20 mouse cellular contexts compared by ENCODE assay signal in genomic region chr7:141169866-141170265, GRCm38 (mm10). TPM values are rescaled to one million over a fixed set of nuclear protein-coding genes. Genes with fewer than 3 reads are reported as not detected.
DNase-seq lines count a peak whose midpoint lies in the region; ATAC-seq and TF ChIP-seq lines count a peak whose summit lies in the region.
"Had no signal": no experiment of that assay in that cellular context is flagged by ENCODE, and none has a peak within 500 bp of the region (broad histone marks: within the 10 kb centered on the region; RNA-seq: fewer than 3 reads in every experiment).

No protein-coding gene starts in this region.

- no peaks in the 10 kb centered on the region for H3K9me3 ChIP-seq in forebrain, embryonic 15.5 days
- H3K9me3 ChIP-seq: embryonic facial prominence, embryonic 13.5 days; forebrain, embryonic 10.5 days; G1E had no signal

- peaks cover 71% of the 10 kb centered on the region for H3K79me2 ChIP-seq in macrophage (ENCODE audit: inconsistent target)

- ATAC-seq in forebrain, embryonic 15.5 days (replicated peaks): no peak

- H3K9ac ChIP-seq in forebrain, embryonic 15.5 days (replicated peaks): no peak overlapping the region
- H3K9ac ChIP-seq: hindbrain, embryonic 14.5 days had no signal

- peak overlapping the region; percentile 83 for H3K27ac ChIP-seq in layer of hippocampus, adult 2 months
- H3K27ac ChIP-seq in macrophage: peak overlapping the region; percentile 94
- H3K27ac ChIP-seq in forebrain, embryonic 15.5 days (replicated peaks): no peak overlapping the region
- H3K27ac ChIP-seq: forebrain, embryonic 10.5 days; hindbrain, embryonic 14.5 days had no signal

- H3K4me2 ChIP-seq in forebrain, embryonic 15.5 days (replicated peaks): no peak overlapping the region
- H3K4me2 ChIP-seq: embryonic facial prominence, embryonic 13.5 days; hindbrain, embryonic 14.5 days had no signal

- peak in 1 of 2 experiments; percentile 3 for DNase-seq in layer of hippocampus, adult 2 months (ENCODE audit: low spot score in 2 of 2)
- DNase-seq in layer of hippocampus, adult 11-12 months (ENCODE audit: low spot score): no peak
- peak; percentile 47 for DNase-seq in lung, postnatal 36 days
- no peak for DNase-seq in lung, postnatal 25 days (ENCODE audit: low spot score)
- no peak for DNase-seq in yolk sac, embryonic 10.5 days (ENCODE audit: low spot score)
- DNase-seq: adrenal gland, adult 2 months; cerebellum, adult 11-12 months; heart, postnatal 10 days; kidney, adult 11 months; kidney, postnatal 14 days had no signal

- H3K4me1 ChIP-seq in forebrain, embryonic 15.5 days: peaks cover 25% of the 10 kb centered on the region

- no peak for TF ChIP-seq CTCF in layer of hippocampus, adult 2 months (conservative IDR thresholded peaks at IDR 0.05)

- H3K4me3 ChIP-seq in layer of hippocampus, adult 2 months: no peak overlapping the region
- no peak overlapping the region for H3K4me3 ChIP-seq in macrophage (ENCODE audit: inconsistent target)
- H3K4me3 ChIP-seq in forebrain, embryonic 15.5 days: no peak overlapping the region
- H3K4me3 ChIP-seq: embryonic facial prominence, embryonic 13.5 days; forebrain, embryonic 10.5 days had no signal

- no peaks in the 10 kb centered on the region for H3K27me3 ChIP-seq in forebrain, embryonic 15.5 days
- H3K27me3 ChIP-seq: embryonic facial prominence, embryonic 13.5 days had no signal

- peaks cover 6% of the 10 kb centered on the region for H3K36me3 ChIP-seq in macrophage (ENCODE audit: inconsistent target)
- H3K36me3 ChIP-seq in forebrain, embryonic 15.5 days: no peaks in the 10 kb centered on the region

RNA-seq across cellular contexts. Expression of gene Rnh1, which starts 2.8 kb away (rescaled TPM):
- total RNA-seq in layer of hippocampus, adult 2 months (2021): 10 to 100 TPM; 40.6 to 42.3 TPM
- total RNA-seq in macrophage (2018; cell fraction: chromatin; rRNA removed): 100 to 1,000 TPM in 10 of 26 experiments, 10 to 100 TPM in 16; 45.4 to 179 (median 83.1) TPM
- 100 to 1,000 TPM; 170 to 399 (median 266) TPM for total RNA-seq in macrophage (2018; cell fraction: cytosol; rRNA removed)
- total RNA-seq in macrophage (2018; cell fraction: nucleus; rRNA removed): 100 to 1,000 TPM in 25 of 26 experiments, 10 to 100 TPM in 1; 88.9 to 212 (median 143) TPM
- polyA plus RNA-seq in macrophage (2018): 93.2 to 290 TPM (median 289 TPM) in 3 replicates
- 42.3 and 44.0 TPM in 2 replicates for polyA plus RNA-seq in forebrain, embryonic 15.5 days (2015; fragmentation: Nextera tagmentation; extraction: Ambion mirVana)

RNA-seq across cellular contexts. Expression of gene Hras, which starts 23.9 kb away (rescaled TPM):
- total RNA-seq in layer of hippocampus, adult 2 months (2021): 100 to 1,000 TPM; 200 to 222 TPM
- total RNA-seq in macrophage (2018; cell fraction: chromatin; rRNA removed): 10 to 100 TPM in 13 of 26 experiments, 1 to 10 TPM in 12, not detected in 1; 1.5 to 31.4 (median 10.9) TPM
- total RNA-seq in macrophage (2018; cell fraction: cytosol; rRNA removed): 10 to 100 TPM; 40.7 to 70.9 (median 56.1) TPM
- 10 to 100 TPM in 21 of 26 experiments, 1 to 10 TPM in 5; 6.3 to 34.2 (median 15.0) TPM for total RNA-seq in macrophage (2018; cell fraction: nucleus; rRNA removed)
- 31.1 to 73.7 TPM (median 35.0 TPM) in 3 replicates for polyA plus RNA-seq in macrophage (2018)
- 126 and 127 TPM in 2 replicates for polyA plus RNA-seq in forebrain, embryonic 15.5 days (2015; fragmentation: Nextera tagmentation; extraction: Ambion mirVana)

RNA-seq across cellular contexts. Expression of gene Lrrc56, which starts 24.1 kb away (rescaled TPM):
- 1 to 10 TPM; 4.5 to 5.7 TPM for total RNA-seq in layer of hippocampus, adult 2 months (2021)
- total RNA-seq in macrophage (2018; cell fraction: chromatin; rRNA removed): 10 to 100 TPM in 10 of 26 experiments, 1 to 10 TPM in 16; 1.0 to 16.7 (median 8.6) TPM
- 1 to 10 TPM; 1.8 to 4.6 (median 2.9) TPM for total RNA-seq in macrophage (2018; cell fraction: cytosol; rRNA removed)
- 10 to 100 TPM in 5 of 26 experiments, 1 to 10 TPM in 21; 1.3 to 13.9 (median 6.0) TPM for total RNA-seq in macrophage (2018; cell fraction: nucleus; rRNA removed)
- 1.2 to 3.9 TPM (median 2.3 TPM) in 3 replicates for polyA plus RNA-seq in macrophage (2018)
- polyA plus RNA-seq in forebrain, embryonic 15.5 days (2015; fragmentation: Nextera tagmentation; extraction: Ambion mirVana): 10.3 and 12.7 TPM in 2 replicates

RNA-seq across cellular contexts. Expression of gene Lmntd2, which starts 44.0 kb away (rescaled TPM):
- not detected for total RNA-seq in layer of hippocampus, adult 2 months (2021)
- total RNA-seq in macrophage (2018; cell fraction: chromatin; rRNA removed): under 1 TPM in 5 of 26 experiments, not detected in 21; 0.31 to 0.45 (median 0.41) TPM
- not detected for total RNA-seq in macrophage (2018; cell fraction: cytosol; rRNA removed)
- under 1 TPM in 5 of 26 experiments, not detected in 21; 0.22 to 0.33 (median 0.26) TPM for total RNA-seq in macrophage (2018; cell fraction: nucleus; rRNA removed)
- polyA plus RNA-seq in macrophage (2018): not detected in 3 replicates
- polyA plus RNA-seq in forebrain, embryonic 15.5 days (2015; fragmentation: Nextera tagmentation; extraction: Ambion mirVana): 0.75 and 1.4 TPM in 2 replicates
- total RNA-seq: heart, adult 8-10 months; heart, postnatal 10 days; layer of hippocampus, postnatal 14 days; left cerebral cortex, postnatal 25 days; monocyte, adult 5-6 weeks had no signal

RNA-seq across cellular contexts. Expression of gene Rassf7, which starts 45.8 kb away (rescaled TPM):
- total RNA-seq in layer of hippocampus, adult 2 months (2021): 1 to 10 TPM in 1 of 2 experiments, under 1 TPM in 1; 0.98 to 1.2 TPM
- total RNA-seq in macrophage (2018; cell fraction: chromatin; rRNA removed): 1 to 10 TPM in 13 of 26 experiments, under 1 TPM in 1, not detected in 12; 0.41 to 5.6 (median 2.0) TPM
- 1 to 10 TPM in 13 of 26 experiments, under 1 TPM in 13; 0.28 to 1.6 (median 1.0) TPM for total RNA-seq in macrophage (2018; cell fraction: cytosol; rRNA removed)
- total RNA-seq in macrophage (2018; cell fraction: nucleus; rRNA removed): 1 to 10 TPM in 14 of 26 experiments, under 1 TPM in 4, not detected in 8; 0.30 to 2.6 (median 1.3) TPM
- 0.60 to 3.0 TPM (median 2.4 TPM) in 3 replicates for polyA plus RNA-seq in macrophage (2018)
- polyA plus RNA-seq in forebrain, embryonic 15.5 days (2015; fragmentation: Nextera tagmentation; extraction: Ambion mirVana): 24.6 and 26.9 TPM in 2 replicates
